In the genomic region with DNA sequence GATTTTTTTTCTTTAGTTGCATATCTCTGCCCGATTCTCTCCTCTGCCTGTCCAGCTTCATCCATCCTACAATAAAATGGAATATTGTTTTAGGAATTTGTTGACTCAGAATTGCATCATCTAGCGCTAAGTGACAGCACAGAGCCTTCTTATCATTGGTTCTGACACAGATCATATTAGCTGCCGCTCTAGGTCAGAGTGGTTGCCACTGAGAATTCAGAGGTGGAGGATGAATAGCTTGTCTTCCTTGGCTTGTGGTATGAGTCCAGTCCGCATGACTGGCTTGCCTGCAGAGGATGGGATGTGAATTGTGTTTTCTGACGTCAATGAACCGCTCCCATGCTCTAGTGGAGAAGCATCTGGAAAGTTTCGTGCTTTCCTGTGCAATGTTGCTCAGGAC, we compare ENCODE assay signal across 11 mouse cellular contexts.
DNase-seq lines count a peak whose midpoint lies in the region.
"Had no signal": no experiment of that assay in that cellular context is flagged by ENCODE, and none has a peak within 500 bp of the region (broad histone marks: within the 10 kb centered on the region; RNA-seq: fewer than 3 reads in every experiment).

No protein-coding gene starts in this region.

- intact Hi-C loops in heart, postnatal 10 days (cut with DNase I), result no loop called here
- intact Hi-C loops in left cerebral cortex, postnatal 36 days (cut with DNase I), result no loop called here

- DNase-seq in adrenal gland, postnatal 14 days, result peak; percentile 10
- DNase-seq in adrenal gland, adult 18-20 months (ENCODE audit: low spot score in 2 of 2), result no peak
- DNase-seq in kidney, postnatal 36 days, result peak; percentile 4 to 21
- no peak for DNase-seq in kidney, postnatal 25 days
- peak; percentile 22 to 48 for DNase-seq in heart, postnatal 10 days
- peak; percentile 9 for DNase-seq in retina, embryonic 14.5 days (ENCODE audit: low spot score)
- DNase-seq in left cerebral cortex, adult 8-10 months (ENCODE audit: low spot score in 2 of 2), result no peak
- no peak for DNase-seq in left cerebral cortex, postnatal 36 days (ENCODE audit: low spot score in 2 of 2)
- DNase-seq: cerebellum, adult 11 months; gastrocnemius, postnatal 10 days; liver, embryonic 13.5 days had no signal

Comparison
In these comparisons a context has a peak if more than half of its experiments do, and no peak if none do; other contexts are left out.
1. DNase-seq: peak in adrenal gland, postnatal 14 days (single experiment), kidney, postnatal 36 days (2 of 2), heart, postnatal 10 days (2 of 2) and retina, embryonic 14.5 days (single experiment); none in adrenal gland, adult 18-20 months (0 of 2), kidney, postnatal 25 days (0 of 2), left cerebral cortex, adult 8-10 months (0 of 2) and left cerebral cortex, postnatal 36 days (0 of 2).